Mouse (Mus musculus) MEL (cell line): ENCODE results near the gene H2afj. TPM values are rescaled to one million over a fixed set of nuclear protein-coding genes. Genes with fewer than 3 reads are reported as not detected.

ENCODE experiments used
- DNase-seq: peaks from one replicate; pipeline ENCODE4 v3.0.0; 2011; ENCODE audit warnings: low read depth, low spot score
- H3K27ac ChIP-seq: 2 replicates; pipeline ENCODE4 v1.5.1; 2012; ENCODE audit warnings: low read depth, mild to moderate bottlenecking, control low read depth, low read length, moderate library complexity; ENCODE audit not compliant: control insufficient read depth
- H3K27me3 ChIP-seq, 2 experiments: fragments of 150-350 bp in 1 of 2; sonication (generic) in 1 of 2; 2 replicates each; pipeline ENCODE4 v1.6.1; 2012; ENCODE audit warnings: low read length in 2 of 2, mild to moderate bottlenecking in 2 of 2, improper control_type of control experiment in 1 of 2, moderate library complexity in 1 of 2; ENCODE audit not compliant: insufficient read depth in 2 of 2, control insufficient read depth in 1 of 2
- H3K36me3 ChIP-seq, 2 experiments: 2 replicates each; pipeline ENCODE4 v1.6.1; 2012 to 2014; ENCODE audit warnings: low read length in 2 of 2, improper control_type of control experiment in 1 of 2, inconsistent platforms in 1 of 2, mild to moderate bottlenecking in 1 of 2; ENCODE audit not compliant: insufficient read depth in 2 of 2, control insufficient read depth in 1 of 2
- H3K4me1 ChIP-seq, 2 experiments: fragments of 150-350 bp in 1 of 2; sonication (generic) in 1 of 2; 2 replicates each; pipeline ENCODE4 v1.6.1; 2012; ENCODE audit warnings: low read length in 2 of 2, improper control_type of control experiment in 1 of 2, mild to moderate bottlenecking in 1 of 2; ENCODE audit not compliant: insufficient read depth in 2 of 2, control insufficient read depth in 1 of 2
- H3K4me3 ChIP-seq, 2 experiments: fragments of 150-350 bp in 1 of 2; sonication (generic) in 1 of 2; 2 replicates each; pipeline ENCODE4 v1.5.1; 2012; ENCODE audit warnings: low read depth in 2 of 2, low read length in 2 of 2, mild to moderate bottlenecking in 2 of 2, moderate library complexity in 2 of 2, control low read depth in 1 of 2, improper control_type of control experiment in 1 of 2; ENCODE audit not compliant: control insufficient read depth in 1 of 2, insufficient read depth in 1 of 2
- H3K79me2 ChIP-seq: 2 replicates; pipeline ENCODE4 v1.6.1; 2012; ENCODE audit warnings: mild to moderate bottlenecking, low read length, moderate library complexity; ENCODE audit not compliant: control insufficient read depth, poor library complexity, insufficient read depth
- H3K9ac ChIP-seq: 2 replicates; pipeline ENCODE4 v1.6.1; 2012; ENCODE audit warnings: low read depth, mild to moderate bottlenecking, control low read depth, low read length, moderate library complexity; ENCODE audit not compliant: control insufficient read depth, poor library complexity, severe bottlenecking
- H3K9me3 ChIP-seq: fragments of 150-350 bp; sonication (generic); replicated peaks from 2 replicates; pipeline ENCODE4 v1.6.1; 2012; ENCODE audit warnings: mild to moderate bottlenecking, low read length, improper control_type of control experiment, moderate library complexity; ENCODE audit not compliant: insufficient read depth
- BHLHE40 ChIP-seq: IDR thresholded peaks from 2 replicates; pipeline ENCODE4 v1.6.1; 2012; ENCODE audit warnings: low read depth, mild to moderate bottlenecking, inconsistent platforms, low read length, improper control_type of control experiment, borderline replicate concordance
- CHD2 ChIP-seq: IDR thresholded peaks from 2 replicates; pipeline ENCODE4 v1.6.1; 2011; ENCODE audit warnings: low read length, improper control_type of control experiment
- CTCF ChIP-seq, 3 experiments: IDR thresholded peaks in 2 of 3; conservative IDR thresholded peaks in 1 of 3; 2 replicates each; pipeline ENCODE4 v1.5.1; 2011 to 2012; ENCODE audit warnings: low read length in 3 of 3, low read depth in 2 of 3, mild to moderate bottlenecking in 2 of 3, improper control_type of control experiment in 1 of 3, inconsistent platforms in 1 of 3, mixed read lengths in 1 of 3, moderate library complexity in 1 of 3; ENCODE audit not compliant: control insufficient read depth in 1 of 3, insufficient read depth in 1 of 3, poor library complexity in 1 of 3, severe bottlenecking in 1 of 3
- GABPA ChIP-seq: IDR thresholded peaks from 2 replicates; pipeline ENCODE4 v1.6.1; 2012; ENCODE audit warnings: low read depth, mild to moderate bottlenecking, inconsistent platforms, low read length, improper control_type of control experiment, moderate library complexity
- JUND ChIP-seq: IDR thresholded peaks from 2 replicates; pipeline ENCODE4 v1.6.1; 2011; ENCODE audit warnings: low read depth, mild to moderate bottlenecking, improper control_type of control experiment, low read length
- KAT2A ChIP-seq: conservative IDR thresholded peaks from 2 replicates; pipeline ENCODE4 v1.6.1; 2012; ENCODE audit warnings: low read depth, low read length, improper control_type of control experiment, inconsistent platforms
- MAFK ChIP-seq: IDR thresholded peaks from 2 replicates; pipeline ENCODE4 v1.6.1; 2011; ENCODE audit warnings: low read depth, mild to moderate bottlenecking, low read length, improper control_type of control experiment, borderline replicate concordance
- MEF2A ChIP-seq: IDR thresholded peaks from 2 replicates; pipeline ENCODE4 v1.6.1; 2014; ENCODE audit warnings: low read depth, mild to moderate bottlenecking, inconsistent platforms, low read length, improper control_type of control experiment; ENCODE audit not compliant: poor library complexity, insufficient replicate concordance, severe bottlenecking; ENCODE audit errors: extremely low read depth
- MYC ChIP-seq: IDR thresholded peaks from 2 replicates; pipeline ENCODE4 v1.6.1; 2011; ENCODE audit warnings: low read depth, mild to moderate bottlenecking, low read length, improper control_type of control experiment, moderate library complexity
- NELFE ChIP-seq: IDR thresholded peaks from 2 replicates; pipeline ENCODE4 v1.6.1; 2011; ENCODE audit warnings: low read depth, low read length, improper control_type of control experiment
- POLR2A ChIP-seq, 2 experiments: IDR thresholded peaks; 2 replicates each; pipeline ENCODE4 v1.6.1; 2011 to 2012; ENCODE audit warnings: low read length in 2 of 2, mild to moderate bottlenecking in 2 of 2, control low read depth in 1 of 2, improper control_type of control experiment in 1 of 2, low read depth in 1 of 2, moderate library complexity in 1 of 2; ENCODE audit not compliant: control insufficient read depth in 1 of 2, insufficient read depth in 1 of 2, poor library complexity in 1 of 2
- POLR2AphosphoS2 ChIP-seq: IDR thresholded peaks from 2 replicates; pipeline ENCODE4 v1.6.1; 2011; ENCODE audit warnings: low read length, improper control_type of control experiment
- POLR2AphosphoS5 ChIP-seq: IDR thresholded peaks from 2 replicates; pipeline ENCODE4 v1.6.1; 2012; ENCODE audit warnings: low read depth, borderline replicate concordance, mild to moderate bottlenecking, inconsistent platforms, low read length, moderate library complexity, mixed read lengths
- RAD21 ChIP-seq: IDR thresholded peaks from 2 replicates; pipeline ENCODE4 v1.6.1; 2011; ENCODE audit warnings: mild to moderate bottlenecking, low read depth, low read length, improper control_type of control experiment
- SIN3A ChIP-seq: IDR thresholded peaks from 2 replicates; pipeline ENCODE4 v1.6.1; 2012; ENCODE audit warnings: low read length, improper control_type of control experiment, inconsistent platforms
- TAL1 ChIP-seq: IDR thresholded peaks from 2 replicates; pipeline ENCODE4 v1.6.1; 2012; ENCODE audit warnings: mild to moderate bottlenecking, inconsistent platforms, low read length, moderate library complexity, mixed read lengths
- UBTF ChIP-seq: IDR thresholded peaks from 2 replicates; pipeline ENCODE4 v1.6.1; 2012; ENCODE audit warnings: low read depth, mild to moderate bottlenecking, inconsistent platforms, low read length, improper control_type of control experiment, moderate library complexity, borderline replicate concordance; ENCODE audit not compliant: insufficient read depth
- USF2 ChIP-seq, 2 experiments: IDR thresholded peaks; 2 replicates each; pipeline ENCODE4 v1.6.1; 2011 to 2012; ENCODE audit warnings: improper control_type of control experiment in 2 of 2, low read length in 2 of 2, borderline replicate concordance in 1 of 2, inconsistent platforms in 1 of 2, low read depth in 1 of 2, mild to moderate bottlenecking in 1 of 2; ENCODE audit not compliant: insufficient read depth in 1 of 2
- ZMIZ1 ChIP-seq: IDR thresholded peaks from 2 replicates; pipeline ENCODE4 v1.6.1; 2012; ENCODE audit warnings: low read depth, mild to moderate bottlenecking, inconsistent platforms, low read length, improper control_type of control experiment, moderate library complexity
- ZNF384 ChIP-seq: IDR thresholded peaks from 2 replicates; pipeline ENCODE4 v1.6.1; 2012; ENCODE audit warnings: low read depth, mild to moderate bottlenecking, inconsistent platforms, low read length, improper control_type of control experiment
- polyA plus RNA-seq, 2 experiments: library from polyadenylated mRNA; stranded (reverse) in 1 of 2; unstranded in 1 of 2; fragments of >175 nt in 1 of 2; fragments of >200 nt in 1 of 2; gene quantifications; 2 replicates each; pipeline versions ENCODE4 v1.2.1 to v1.2.4; 2012; ENCODE audit warnings: low replicate concordance in 2 of 2, low read depth in 1 of 2; ENCODE audit not compliant: insufficient read length in 2 of 2, insufficient read depth in 1 of 2, missing spikeins in 1 of 2
- total RNA-seq: library from RNA; depleted of rRNA; stranded (reverse); fragments of 300-350 nt; gene quantifications from 2 replicates; pipeline ENCODE4 v1.2.3, GENCODE M21; 2012

The H2afj gene
- total and polyA plus RNA-seq, 3 experiments: 111 to 176 TPM; not detected in 1

GRCm38 (mm10) chr6:136845706-136846480 lies 37.8 kb downstream of the H2afj start:
- Histone ChIP-seq H3K79me2 (no peaks in the 10 kb centered on the region), H3K36me3 (no peaks in the 10 kb centered on the region), H3K27me3 (peaks cover 0 to 1% of the 10 kb centered on the region in 2 experiments; a peak in 1 of 4 replicates), H3K9me3 (no peaks in the 10 kb centered on the region), H3K4me3 (no peak overlapping the region), H3K9ac (no peak overlapping the region), H3K27ac (no peak overlapping the region), H3K4me1 (0 out of 4 replicates have a peak, but pooled peaks cover 0 to 4% of the 10 kb centered on the region in 2 experiments)
- TF ChIP-seq MYC (no peak), TAL1 (no peak), POLR2AphosphoS2 (no peak), RAD21 (no peak), CHD2 (no peak), GABPA (no peak), KAT2A (no peak), NELFE (no peak), BHLHE40 (no peak), POLR2A (IDR thresholded peaks at IDR 0.05; ENCODE audit: control insufficient read depth in 1 of 2, insufficient read depth in 1 of 2, low read depth in 1 of 2, low read length in 2 of 2, poor library complexity in 1 of 2) (no peak), MEF2A (no peak), ZNF384 (no peak), MAFK (no peak), USF2 (IDR thresholded peaks at IDR 0.05; ENCODE audit: borderline replicate concordance in 1 of 2, insufficient read depth in 1 of 2, low read depth in 1 of 2, low read length in 2 of 2) (no peak), SIN3A (no peak), ZMIZ1 (no peak)
- DNase-seq: no peak

- H3K36me3 ChIP-seq: no peaks in the 10 kb centered on the region
- no peaks in the 10 kb centered on the region for H3K9me3 ChIP-seq
- no peaks in the 10 kb centered on the region for H3K79me2 ChIP-seq
- no peak overlapping the region for H3K9ac ChIP-seq
- H3K4me1 ChIP-seq: 0 out of 4 replicates have a peak, but pooled peaks cover 0 to 4% of the 10 kb centered on the region in 2 experiments
- no peak for DNase-seq
- TF ChIP-seq CTCF (IDR thresholded peaks at IDR 0.05 in 2 of 3, conservative IDR thresholded peaks at IDR 0.05 in 1 of 3; ENCODE audit: control insufficient read depth in 1 of 3, insufficient read depth in 1 of 3, low read depth in 2 of 3, low read length in 3 of 3, poor library complexity in 1 of 3, severe bottlenecking in 1 of 3) (no peak), NELFE (no peak), KAT2A (no peak), ZMIZ1 (no peak), JUND (no peak), POLR2AphosphoS2 (no peak), POLR2AphosphoS5 (no peak), MYC (no peak), UBTF (no peak)
- no peak overlapping the region for H3K4me3 ChIP-seq
- peaks cover 0 to 1% of the 10 kb centered on the region in 2 experiments; a peak in 1 of 4 replicates for H3K27me3 ChIP-seq
- no peak overlapping the region for H3K27ac ChIP-seq
Measured at GRCm38 (mm10) chr6:136847267-136847666, 39.2 kb downstream of the H2afj start.
